Mouse (Mus musculus) stomach, embryonic 14.5 days (tissue): Measurements from ENCODE around the gene Pald1. TPM values are rescaled to one million over a fixed set of nuclear protein-coding genes. Genes with fewer than 3 reads are reported as not detected.

Experiments used
- ATAC-seq: fragments of 200-750 bp; cut with Nextera tagmentation; 2 replicates; pipeline ENCODE4 v1.8.0; 2017; ENCODE audit warnings: low read depth, moderate TSS enrichment; ENCODE audit not compliant: insufficient number of reproducible peaks, insufficient read depth, low FRiP score
- H3K27ac ChIP-seq: fragments of 300-500 bp; sonication (generic); 2 replicates; pipeline ENCODE4 v1.5.1; 2014; ENCODE audit warnings: mild to moderate bottlenecking, low read length, moderate library complexity, mixed read lengths
- H3K27me3 ChIP-seq: fragments of 300-500 bp; sonication (generic); 2 replicates; pipeline ENCODE4 v1.6.1; 2014; ENCODE audit warnings: low read length, control low read depth, mixed read lengths; ENCODE audit not compliant: control insufficient read depth, insufficient read depth
- H3K36me3 ChIP-seq: fragments of 300-500 bp; sonication (generic); 2 replicates; pipeline ENCODE4 v1.6.1; 2014; ENCODE audit warnings: mild to moderate bottlenecking, control low read depth, low read length, moderate library complexity, mixed read lengths; ENCODE audit not compliant: control insufficient read depth, insufficient read depth
- H3K4me1 ChIP-seq: fragments of 300-500 bp; sonication (generic); 2 replicates; pipeline ENCODE4 v1.6.1; 2014; ENCODE audit warnings: low read length, control low read depth, mixed read lengths; ENCODE audit not compliant: control insufficient read depth, insufficient read depth
- H3K4me2 ChIP-seq: fragments of 300-500 bp; sonication (generic); replicated peaks from 2 replicates; pipeline ENCODE4 v1.6.1; 2014; ENCODE audit warnings: low read depth, low read length, control low read depth
- H3K4me3 ChIP-seq: fragments of 300-500 bp; sonication (generic); 2 replicates; pipeline ENCODE4 v1.5.1; 2014; ENCODE audit warnings: low read depth, low read length, control low read depth
- H3K9ac ChIP-seq: fragments of 300-500 bp; sonication (generic); replicated peaks from 2 replicates; pipeline ENCODE4 v1.6.1; 2014; ENCODE audit warnings: low read depth, mild to moderate bottlenecking, control low read depth, low read length, moderate library complexity, mixed read lengths
- H3K9me3 ChIP-seq: fragments of 300-500 bp; sonication (generic); 2 replicates; pipeline ENCODE4 v1.6.1; 2016; ENCODE audit warnings: low read depth, low read length, control low read depth; ENCODE audit not compliant: control insufficient read depth
- WGBS: fragments of 180-500 bp; shearing (Covaris S2); extraction: QIAGEN DNeasy Blood & Tissue Kit; methylation state at CpG from one replicate; pipeline ENCODE4 v1.1.7; 2014; 5-methylcytosine and 5-hydroxymethylcytosine counted together
- polyA plus RNA-seq: library from polyadenylated mRNA; unstranded; fragments of >200 nt; fragmentation: Nextera tagmentation; extraction: Ambion mirVana; gene quantifications from 2 replicates; pipeline ENCODE4 v1.2.1, GENCODE M21; 2014

The Pald1 gene
- polyA plus RNA-seq, 1 experiment from 2014 or later = 14.8 TPM

- no peak for ATAC-seq
- no peaks in the 10 kb centered on the region for H3K27me3 ChIP-seq
- H3K9ac ChIP-seq = no peak overlapping the region
- no peaks in the 10 kb centered on the region for H3K4me1 ChIP-seq
- no peak overlapping the region for H3K27ac ChIP-seq
- no peak overlapping the region for H3K4me3 ChIP-seq
- H3K4me2 ChIP-seq = no peak overlapping the region
- WGBS = 27% methylated on average over 6 of the region's 6 CpGs
- peaks cover 3% of the 10 kb centered on the region; the same call in 1 of the 2 replicates for H3K36me3 ChIP-seq
- H3K9me3 ChIP-seq = no peaks in the 10 kb centered on the region
These were observed 47.2 kb downstream of the Pald1 start for GRCm38 (mm10) chr10:61336137-61336536.

GRCm38 (mm10) chr10:61334545-61334944, 48.8 kb downstream of the Pald1 start:
- Histone ChIP-seq H3K27ac (no peak overlapping the region), H3K9me3 (no peaks in the 10 kb centered on the region), H3K36me3 (peaks cover 3% of the 10 kb centered on the region; the same call in 1 of the 2 replicates), H3K4me1 (no peaks in the 10 kb centered on the region), H3K9ac (no peak overlapping the region), H3K4me2 (no peak overlapping the region), H3K27me3 (no peaks in the 10 kb centered on the region), H3K4me3 (no peak overlapping the region)
- no peak for ATAC-seq
- 74% methylated on average over 7 of the region's 7 CpGs for WGBS

GRCm38 (mm10) chr10:61331046-61331445, 52.3 kb downstream of the Pald1 start:
- WGBS = 80% methylated on average over 5 of the region's 5 CpGs
- H3K9me3 ChIP-seq = no peaks in the 10 kb centered on the region
- H3K27me3 ChIP-seq = no peaks in the 10 kb centered on the region
- ATAC-seq = no peak
- no peak overlapping the region for H3K4me3 ChIP-seq
- H3K9ac ChIP-seq = no peak overlapping the region
- peaks cover 3% of the 10 kb centered on the region; the same call in 1 of the 2 replicates for H3K36me3 ChIP-seq
- no peaks in the 10 kb centered on the region for H3K4me1 ChIP-seq
- no peak overlapping the region for H3K4me2 ChIP-seq
- no peak overlapping the region for H3K27ac ChIP-seq

- 46% methylated on average over 7 of the region's 7 CpGs for WGBS
- no peak overlapping the region for H3K4me3 ChIP-seq
- ATAC-seq = no peak
- no peak overlapping the region for H3K9ac ChIP-seq
- no peaks in the 10 kb centered on the region for H3K27me3 ChIP-seq
- H3K36me3 ChIP-seq = no peaks in the 10 kb centered on the region
- no peak overlapping the region for H3K27ac ChIP-seq
- H3K4me2 ChIP-seq = no peak overlapping the region
- H3K4me1 ChIP-seq = no peaks in the 10 kb centered on the region
- H3K9me3 ChIP-seq = no peaks in the 10 kb centered on the region
These were observed 54.4 kb downstream of the Pald1 start for GRCm38 (mm10) chr10:61328927-61329326.

- Histone ChIP-seq H3K9ac (no peak overlapping the region), H3K4me1 (no peaks in the 10 kb centered on the region), H3K27me3 (no peaks in the 10 kb centered on the region), H3K27ac (no peak overlapping the region), H3K36me3 (peaks cover 4% of the 10 kb centered on the region; the same call in 1 of the 2 replicates), H3K4me2 (no peak overlapping the region), H3K4me3 (no peak overlapping the region), H3K9me3 (no peaks in the 10 kb centered on the region)
- WGBS = 78% methylated on average over 10 of the region's 10 CpGs
- no peak for ATAC-seq
These were observed 55.8 kb downstream of the Pald1 start for GRCm38 (mm10) chr10:61327545-61327944.

- H3K9ac ChIP-seq = no peak overlapping the region
- H3K4me2 ChIP-seq = no peak overlapping the region
- peaks cover 9% of the 10 kb centered on the region; the same call in 1 of the 2 replicates for H3K36me3 ChIP-seq
- no peaks in the 10 kb centered on the region for H3K27me3 ChIP-seq
- H3K4me3 ChIP-seq = no peak overlapping the region
- ATAC-seq = no peak
- H3K27ac ChIP-seq = no peak overlapping the region
- H3K9me3 ChIP-seq = no peaks in the 10 kb centered on the region
- 40% methylated on average over 9 of the region's 9 CpGs for WGBS
- H3K4me1 ChIP-seq = no peaks in the 10 kb centered on the region
These were observed 57.5 kb downstream of the Pald1 start for GRCm38 (mm10) chr10:61325782-61326328.

- H3K27me3 ChIP-seq = no peaks in the 10 kb centered on the region
- H3K36me3 ChIP-seq = peaks cover 10% of the 10 kb centered on the region; the same call in 1 of the 2 replicates
- no peaks in the 10 kb centered on the region for H3K4me1 ChIP-seq
- H3K4me2 ChIP-seq = no peak overlapping the region
- WGBS = 73% methylated on average over 8 of the region's 8 CpGs
- H3K4me3 ChIP-seq = no peak overlapping the region
- H3K9ac ChIP-seq = no peak overlapping the region
- no peak overlapping the region for H3K27ac ChIP-seq
- ATAC-seq = no peak
- H3K9me3 ChIP-seq = no peaks in the 10 kb centered on the region
These were observed 58.6 kb downstream of the Pald1 start for GRCm38 (mm10) chr10:61324717-61325116.

- Histone ChIP-seq H3K4me3 (no peak overlapping the region), H3K27ac (no peak overlapping the region), H3K4me2 (no peak overlapping the region), H3K4me1 (no peaks in the 10 kb centered on the region; the same call in 1 of the 2 replicates), H3K9ac (no peak overlapping the region), H3K9me3 (no peaks in the 10 kb centered on the region), H3K27me3 (no peaks in the 10 kb centered on the region), H3K36me3 (peaks cover 10% of the 10 kb centered on the region; the same call in 1 of the 2 replicates)
- 91% methylated on average over 3 of the region's 3 CpGs for WGBS
- ATAC-seq = no peak
These were observed 64.8 kb downstream of the Pald1 start for GRCm38 (mm10) chr10:61318527-61318926.

GRCm38 (mm10) chr10:61315324-61315880, 67.9 kb downstream of the Pald1 start:
- no peak for ATAC-seq
- H3K4me1 ChIP-seq = peaks cover 7% of the 10 kb centered on the region; the same call in 1 of the 2 replicates
- WGBS = 62% methylated on average over 9 of the region's 9 CpGs
- no peaks in the 10 kb centered on the region for H3K27me3 ChIP-seq
- no peaks in the 10 kb centered on the region for H3K9me3 ChIP-seq
- no peak overlapping the region for H3K27ac ChIP-seq
- H3K9ac ChIP-seq = no peak overlapping the region
- H3K4me2 ChIP-seq = no peak overlapping the region
- no peak overlapping the region for H3K4me3 ChIP-seq
- no peaks in the 10 kb centered on the region for H3K36me3 ChIP-seq
